Mouse (Mus musculus) heart, postnatal 36 days (tissue): ENCODE data around the gene Mylk. TPM values are rescaled to one million over a fixed set of nuclear protein-coding genes. Genes with fewer than 3 reads are reported as not detected.
"Not testable (repeated sequence)": the region's sequence is repeated elsewhere in the genome, so short reads cannot be mapped to it uniquely, and the experiment has no call there.

ENCODE experiments used
- DNase-seq, 2 experiments: peaks; one replicate each; pipeline ENCODE4 v3.0.0; 2021 to 2022
- intact Hi-C: fragments of 180-260 bp; cut with DNase I; formaldehyde crosslinking; loops from one replicate; pipeline ENCODE4 v1.15.1; 2025
- total RNA-seq, 2 experiments: library from RNA; stranded (reverse); gene quantifications; 2 replicates each; pipeline ENCODE4 v1.2.3; 2021

The Mylk gene
- total RNA-seq, 2 experiments from 2014 or later, result 25.6 to 32.4 TPM

- intact Hi-C loops, result no loop called here
- no peak for DNase-seq
Observed at GRCm38 (mm10) chr16:34767443-34767842, 22.4 kb downstream of the Mylk start.

- DNase-seq, result no peak
- intact Hi-C loops, result no loop called here
Observed at GRCm38 (mm10) chr16:34768436-34768835, 23.4 kb downstream of the Mylk start.

- DNase-seq, result no peak
Observed at GRCm38 (mm10) chr16:34770127-34770526, 25.1 kb downstream of the Mylk start.

GRCm38 (mm10) chr16:34772445-34773032, 27.5 kb downstream of the Mylk start:
- DNase-seq, result no peak
- intact Hi-C loops, result no loop called here

More at GRCm38 (mm10) chr16:34770127-34770526, 25.1 kb downstream of the Mylk start:
- intact Hi-C loops, result no loop called here

- no peak for DNase-seq
- intact Hi-C loops, result no loop called here
Observed at GRCm38 (mm10) chr16:34782442-34782841, 37.4 kb downstream of the Mylk start.

- intact Hi-C loops, result no loop called here
- DNase-seq, result no peak
Observed at GRCm38 (mm10) chr16:34783536-34783935, 38.5 kb downstream of the Mylk start.

GRCm38 (mm10) chr16:34784675-34785074, 39.7 kb downstream of the Mylk start:
- intact Hi-C loops, result no loop called here
- DNase-seq, result no peak

GRCm38 (mm10) chr16:34792555-34792954, 47.5 kb downstream of the Mylk start:
- intact Hi-C loops, result no loop called here
- DNase-seq, result no peak

GRCm38 (mm10) chr16:34793000-34793399, 48.0 kb downstream of the Mylk start:
- intact Hi-C loops, result no loop called here

GRCm38 (mm10) chr16:34801222-34801621, 56.2 kb downstream of the Mylk start:
- intact Hi-C loops, result no loop called here
- no peak for DNase-seq

More at GRCm38 (mm10) chr16:34793000-34793399, 48.0 kb downstream of the Mylk start:
- peak in 1 of 2 experiments; percentile 3 for DNase-seq

GRCm38 (mm10) chr16:34804286-34805010, 59.4 kb downstream of the Mylk start:
- intact Hi-C loops, result no loop called here
- DNase-seq, result no peak

- peak; percentile 44 to 54 for DNase-seq
- intact Hi-C loops, result no loop called here
Observed at GRCm38 (mm10) chr16:34806883-34807767, 62.1 kb downstream of the Mylk start.

- intact Hi-C loops, result no loop called here
Observed at GRCm38 (mm10) chr16:34807768-34808275, 62.8 kb downstream of the Mylk start.

GRCm38 (mm10) chr16:34812165-34812564, 67.2 kb downstream of the Mylk start:
- intact Hi-C loops, result no loop called here

More at GRCm38 (mm10) chr16:34807768-34808275, 62.8 kb downstream of the Mylk start:
- DNase-seq, result no peak

GRCm38 (mm10) chr16:34813161-34813560, 68.2 kb downstream of the Mylk start:
- DNase-seq, intact Hi-C loops: not testable (repeated sequence)

More at GRCm38 (mm10) chr16:34812165-34812564, 67.2 kb downstream of the Mylk start:
- no peak for DNase-seq

GRCm38 (mm10) chr16:34813570-34813969, 68.6 kb downstream of the Mylk start:
- intact Hi-C loops, result no loop called here
- DNase-seq, result no peak

- DNase-seq, result no peak
- intact Hi-C loops, result no loop called here
Observed at GRCm38 (mm10) chr16:34814612-34815011, 69.6 kb downstream of the Mylk start.

GRCm38 (mm10) chr16:34816548-34816947, 71.5 kb downstream of the Mylk start:
- DNase-seq, result no peak
- intact Hi-C loops, result no loop called here

GRCm38 (mm10) chr16:34825111-34825744, 80.2 kb downstream of the Mylk start:
- no peak for DNase-seq
- intact Hi-C loops, result no loop called here

GRCm38 (mm10) chr16:34834477-34834876, 89.5 kb downstream of the Mylk start:
- intact Hi-C loops, result no loop called here
- no peak for DNase-seq
